Mouse (Mus musculus): Measurements from ENCODE around the gene Olfr381.
"Not testable (repeated sequence)": the region's sequence is repeated elsewhere in the genome, so short reads cannot be mapped to it uniquely, and the experiment has no call there.

Olfr381 gene

DNA sequence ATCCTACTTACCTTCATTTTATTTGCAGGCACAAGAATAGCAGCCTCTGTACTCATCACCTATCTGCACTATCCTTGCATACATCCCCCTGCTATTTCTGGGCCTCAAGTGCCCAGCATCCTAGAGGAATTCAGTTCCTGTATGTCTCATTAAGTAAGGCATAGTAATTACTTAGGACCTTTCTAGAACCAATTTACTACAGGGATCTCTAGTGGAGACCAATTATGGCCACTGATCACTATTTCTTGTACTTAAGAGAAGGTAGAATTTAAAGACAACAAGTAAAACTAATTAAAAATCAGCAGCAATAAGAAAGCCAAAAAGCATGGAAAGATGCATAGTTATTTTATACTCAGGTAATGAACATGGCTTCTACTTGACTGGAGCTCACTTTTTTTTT lies at the start of gene Olfr381:
Olfr381 (minus strand) TSS at position 101 of the 400 bp plus-strand sequence.
- no peak for DNase-seq (ENCODE audit: low read depth, low spot score)

DNA sequence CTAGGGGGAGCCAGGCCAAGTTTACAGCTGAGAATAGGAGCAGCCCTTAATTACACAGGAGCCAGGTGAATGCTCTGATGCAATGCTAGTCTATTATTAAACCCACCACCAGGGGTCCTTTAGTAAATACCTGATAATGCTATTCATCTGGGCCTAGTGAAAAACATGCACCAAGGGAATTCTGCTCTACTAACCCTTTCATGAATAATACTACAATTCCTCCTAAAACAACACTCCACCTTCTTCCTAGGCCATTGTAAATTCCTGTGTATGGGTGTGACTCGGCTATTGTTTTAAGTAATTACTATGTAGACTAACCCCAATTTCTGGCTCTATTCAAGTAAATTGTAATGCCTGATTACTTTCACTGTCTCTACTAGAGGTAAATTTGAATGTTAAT lies 37.6 kb upstream of the Olfr381 start:
- DNase-seq (ENCODE audit: low read depth, low spot score), result not testable (repeated sequence)

DNA sequence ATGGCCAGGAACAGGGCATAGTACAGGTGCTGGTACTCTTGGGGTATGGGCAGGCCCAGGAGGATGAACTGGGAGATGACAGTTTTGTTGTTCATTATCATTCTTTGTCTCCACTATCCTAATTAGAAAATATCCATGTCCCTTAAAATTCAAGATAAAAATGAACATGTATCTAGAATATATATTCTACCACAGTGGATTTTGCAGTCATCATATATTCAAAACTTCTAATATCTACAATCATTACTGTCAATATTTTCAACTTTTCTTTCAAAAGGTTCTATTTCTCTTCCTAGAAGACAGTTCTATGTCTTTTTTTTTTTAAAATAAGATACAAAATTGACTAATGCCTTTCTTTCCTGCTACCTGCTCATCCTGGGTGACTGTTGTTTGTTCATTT lies 25.7 kb upstream of the Olfr381 start, which contains the start of gene Olfr382:
Olfr382 (minus strand) TSS at position 101 of the 400 bp plus-strand sequence.
- DNase-seq (ENCODE audit: low read depth, low spot score), result no peak

DNA sequence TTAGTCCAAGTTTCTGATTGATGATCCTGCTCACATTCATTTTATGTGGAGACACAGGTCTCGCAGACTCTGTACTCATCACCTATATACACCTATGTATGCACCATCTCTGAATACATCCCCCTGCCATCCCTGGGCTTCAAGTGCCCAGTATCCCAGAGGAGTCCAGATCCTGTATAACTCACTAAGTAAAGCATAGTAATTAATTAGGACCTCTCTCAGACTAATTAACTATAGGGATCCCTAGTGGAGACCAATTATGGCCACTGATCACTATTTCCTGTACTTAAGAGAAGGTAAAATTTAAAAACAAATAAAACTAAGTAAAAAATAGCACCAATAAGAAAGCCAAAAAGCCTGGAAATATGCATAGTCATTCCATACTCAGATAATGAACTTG lies 34.0 kb downstream of the Olfr381 start, which contains the start of gene Olfr380:
Olfr380 (minus strand) TSS at position 101 of the 400 bp plus-strand sequence.
- no peak for DNase-seq (ENCODE audit: low read depth, low spot score)

All from WW6 (cell line).